Mouse (Mus musculus) testis, postnatal 14 days (tissue): ENCODE measurements around the gene Gm9945.

Source experiments
- DNase-seq: peaks from one replicate; pipeline ENCODE4 v3.0.0; 2021; ENCODE audit warnings: low spot score

Gene Gm9945

GRCm38 (mm10) chr11:53493243-53493955 is 13.4 kb downstream of the Gm9945 start:
- DNase-seq, result no peak

DNA sequence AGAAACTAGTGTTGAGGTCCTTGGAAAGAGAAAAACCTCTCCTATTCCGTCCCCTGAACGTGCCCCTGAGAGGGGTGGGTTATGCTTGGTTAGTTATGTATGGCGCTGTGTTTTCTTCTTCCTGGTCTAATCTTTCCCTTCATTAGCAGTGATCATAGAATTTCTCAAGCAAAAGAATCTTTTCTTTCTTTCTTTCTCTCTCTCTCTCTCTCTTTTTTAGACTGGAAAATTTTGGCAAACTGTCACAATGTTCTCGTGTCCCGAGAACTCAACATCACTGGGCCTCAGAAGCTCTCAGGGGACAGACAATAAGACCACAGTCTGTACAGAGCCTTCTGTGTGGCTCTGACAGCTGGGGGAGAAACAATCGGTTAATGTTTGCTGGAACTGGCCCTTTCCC is 15.5 kb downstream of the Gm9945 start:
- DNase-seq, result no peak

DNA sequence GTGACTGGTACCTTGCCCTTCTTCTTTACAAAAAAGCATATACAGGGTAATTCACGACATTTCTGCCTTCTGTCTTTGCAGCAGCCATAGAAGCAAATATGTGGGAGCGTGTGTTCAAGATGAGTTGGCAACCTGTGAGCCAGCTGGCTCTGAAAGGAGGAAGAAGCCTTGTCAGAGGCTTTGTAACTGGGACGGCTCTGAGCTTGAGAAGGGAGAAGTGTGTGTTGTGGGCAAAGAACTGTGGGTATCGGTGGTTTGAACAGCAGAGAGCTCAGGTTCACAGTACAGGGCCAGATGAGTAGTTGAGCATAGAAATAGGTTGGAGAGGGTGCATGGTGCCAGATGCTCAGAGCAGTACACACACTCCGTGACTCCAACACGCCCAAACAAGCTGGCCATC is 17.0 kb downstream of the Gm9945 start:
- no peak for DNase-seq

- DNase-seq, result no peak
These were observed 20.6 kb downstream of the Gm9945 start for GRCm38 (mm10) chr11:53500569-53500968.

GRCm38 (mm10) chr11:53502039-53502765 is 22.2 kb downstream of the Gm9945 start:
- no peak for DNase-seq

DNA sequence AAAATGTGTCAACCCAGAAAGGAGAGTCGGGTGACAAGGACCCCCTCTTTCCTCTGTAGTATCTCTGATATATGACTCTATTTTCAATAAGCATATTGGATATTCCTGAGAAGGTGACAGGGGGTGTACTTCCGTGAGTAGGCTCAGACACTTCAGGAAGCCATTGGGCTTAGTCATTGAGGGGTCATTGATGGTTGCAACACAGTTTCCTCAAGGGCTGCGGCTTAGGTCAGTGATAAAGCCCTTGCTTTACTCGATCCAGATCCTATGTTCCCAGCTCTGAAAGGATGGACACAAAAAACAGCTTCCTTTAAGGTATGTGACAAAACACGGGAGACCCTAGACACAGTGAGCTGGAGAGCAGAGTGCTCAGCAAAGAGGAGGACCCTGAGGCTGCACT is 23.8 kb downstream of the Gm9945 start:
- no peak for DNase-seq

DNA sequence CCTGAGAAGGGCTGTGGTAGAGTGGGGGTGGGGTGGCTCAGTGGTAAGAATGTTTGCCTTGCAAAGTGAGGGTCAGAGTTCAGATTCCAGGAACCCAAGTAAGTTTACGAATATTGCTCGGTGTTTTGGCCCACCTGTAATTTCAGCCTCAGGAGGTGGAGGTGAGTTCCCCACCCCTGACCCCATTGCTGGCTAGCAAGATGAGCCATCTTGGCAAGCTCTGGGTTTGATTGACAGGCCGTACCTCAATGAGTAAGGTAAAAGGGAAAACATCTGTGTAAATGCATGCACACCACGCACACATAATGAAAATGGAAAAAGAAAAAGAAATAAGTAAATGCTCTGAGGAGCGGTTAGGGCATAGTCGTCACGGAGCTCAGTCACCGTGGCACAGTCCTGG is 24.4 kb downstream of the Gm9945 start:
- no peak for DNase-seq

DNA sequence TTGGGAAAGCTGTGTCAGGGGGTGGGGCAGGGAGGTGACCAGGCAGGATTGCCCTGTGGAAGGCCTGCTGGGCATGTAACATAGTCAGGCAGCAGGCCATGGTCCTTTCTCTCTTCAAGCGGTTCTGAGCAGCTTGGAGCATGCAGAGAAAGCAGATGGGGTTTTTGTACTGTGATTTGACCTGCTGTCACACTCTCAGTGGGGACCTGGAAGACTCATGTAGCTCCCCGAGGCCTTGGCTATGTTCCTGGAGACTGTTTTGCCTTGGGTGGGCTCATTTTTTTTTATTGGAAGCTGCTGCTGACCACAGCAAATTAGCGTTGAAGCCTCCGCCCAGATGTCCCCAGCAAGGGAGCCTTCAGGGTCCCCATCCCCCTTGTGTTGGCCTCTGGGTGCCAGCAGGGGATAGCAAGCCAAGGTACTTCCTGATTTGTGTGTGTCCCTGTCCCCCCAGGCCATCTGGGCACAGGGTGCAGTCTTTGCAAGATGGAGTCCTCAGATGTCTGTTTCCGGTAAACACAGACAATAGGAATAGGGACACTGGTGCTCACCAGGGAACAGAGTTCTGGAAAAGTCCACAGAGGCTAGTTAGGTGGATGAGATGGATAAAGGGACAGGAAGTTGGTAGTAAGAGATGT is 25.2 kb downstream of the Gm9945 start:
- DNase-seq, result no peak

DNA sequence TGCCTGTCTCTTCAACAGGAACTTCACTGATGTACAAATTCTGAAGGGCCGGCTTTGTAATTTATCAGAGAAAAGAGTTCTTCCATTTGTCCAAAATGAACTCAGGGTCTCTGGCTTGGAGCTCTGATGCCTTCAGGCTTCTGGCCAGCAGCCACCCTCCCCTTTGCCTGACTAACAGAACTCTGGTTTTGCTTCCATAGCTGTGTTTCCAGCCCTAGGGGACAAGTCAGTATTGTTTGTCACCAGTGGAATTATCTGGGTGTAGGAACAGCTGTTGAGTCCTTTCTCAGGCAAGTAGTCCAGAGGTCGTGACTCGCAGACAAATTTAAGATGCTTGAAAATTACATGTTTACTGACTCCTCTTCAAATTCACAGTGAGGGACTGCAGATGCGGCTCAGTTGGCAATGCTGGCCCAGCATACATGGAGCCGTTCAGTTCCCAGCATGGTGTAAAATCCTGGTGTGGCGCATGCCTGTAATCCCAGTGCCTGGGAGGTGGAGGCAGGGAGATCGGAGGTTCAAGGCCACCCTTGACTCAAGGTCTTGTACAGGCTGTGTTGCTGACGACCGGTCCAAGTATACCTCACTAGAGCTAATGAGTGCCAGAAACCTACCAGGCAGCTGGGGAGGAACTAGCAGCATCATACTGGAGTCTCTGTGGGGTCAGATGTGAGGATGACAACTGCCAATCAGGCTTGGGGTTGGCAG is 27.3 kb downstream of the Gm9945 start:
- DNase-seq, result no peak

GRCm38 (mm10) chr11:53508152-53508551 is 28.2 kb downstream of the Gm9945 start:
- no peak for DNase-seq

DNA sequence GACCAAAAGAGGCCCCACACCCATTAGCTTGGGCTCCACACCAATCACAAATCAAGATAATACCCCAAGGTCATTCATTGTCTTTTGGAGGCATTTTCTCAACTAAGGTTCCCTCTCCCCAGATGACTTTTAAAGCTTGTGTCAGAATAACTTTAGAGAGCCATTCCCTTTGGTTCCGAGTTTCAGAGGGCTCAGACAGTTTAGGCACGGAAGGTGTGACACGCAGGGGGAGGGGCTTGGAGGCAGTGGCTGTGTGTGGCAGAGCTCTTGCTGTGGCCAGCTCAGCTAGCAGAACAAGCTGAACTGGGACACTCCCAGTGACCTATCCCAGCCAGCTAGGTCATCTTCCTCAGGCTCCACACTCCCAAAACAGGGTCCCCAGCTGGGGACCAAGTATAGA is 28.6 kb downstream of the Gm9945 start:
- DNase-seq, result no peak

- DNase-seq, result no peak
These were observed 30.4 kb downstream of the Gm9945 start for GRCm38 (mm10) chr11:53510351-53510750.

DNA sequence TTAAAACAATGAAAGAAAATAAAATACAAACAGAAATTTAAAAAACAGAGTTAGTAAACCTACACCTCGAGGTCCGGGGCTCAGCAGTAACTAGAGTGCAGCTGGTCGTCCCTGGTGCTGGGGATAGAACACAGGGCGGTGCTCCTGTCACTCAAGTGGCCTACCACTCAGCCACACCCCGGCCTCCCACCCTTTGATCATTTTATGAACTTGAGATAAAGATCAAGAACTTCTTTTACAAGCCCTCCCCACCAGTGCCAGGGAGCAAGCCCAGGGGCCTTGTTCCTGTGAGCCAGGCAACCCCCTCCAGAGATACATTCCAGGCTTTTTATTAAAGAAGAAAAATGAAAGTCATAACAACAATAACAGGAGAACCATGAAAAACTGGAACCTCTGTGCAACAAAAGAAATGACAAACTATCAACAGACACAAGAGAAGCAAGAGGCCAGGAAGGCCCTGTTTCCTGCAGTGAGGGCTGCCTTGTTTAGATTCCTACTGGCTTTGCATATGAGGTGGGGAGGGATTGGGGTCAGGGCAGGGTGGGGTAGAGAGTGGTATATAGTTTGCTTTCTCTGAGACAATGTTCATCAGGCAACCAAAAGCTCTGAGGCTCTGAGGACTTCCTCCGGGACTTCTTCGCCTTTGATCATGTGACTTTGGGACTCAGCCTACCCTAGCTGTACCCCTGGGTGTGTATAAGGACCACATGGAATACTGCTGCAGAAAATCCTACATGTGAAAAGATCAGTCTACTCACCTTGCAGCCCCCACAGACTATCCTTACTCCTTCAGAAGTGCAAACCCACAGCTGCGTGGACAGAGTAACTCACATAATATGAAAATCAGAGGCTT is 37.0 kb downstream of the Gm9945 start:
- DNase-seq, result no peak

- DNase-seq, result no peak
These were observed 38.8 kb downstream of the Gm9945 start for GRCm38 (mm10) chr11:53518759-53519158.

DNA sequence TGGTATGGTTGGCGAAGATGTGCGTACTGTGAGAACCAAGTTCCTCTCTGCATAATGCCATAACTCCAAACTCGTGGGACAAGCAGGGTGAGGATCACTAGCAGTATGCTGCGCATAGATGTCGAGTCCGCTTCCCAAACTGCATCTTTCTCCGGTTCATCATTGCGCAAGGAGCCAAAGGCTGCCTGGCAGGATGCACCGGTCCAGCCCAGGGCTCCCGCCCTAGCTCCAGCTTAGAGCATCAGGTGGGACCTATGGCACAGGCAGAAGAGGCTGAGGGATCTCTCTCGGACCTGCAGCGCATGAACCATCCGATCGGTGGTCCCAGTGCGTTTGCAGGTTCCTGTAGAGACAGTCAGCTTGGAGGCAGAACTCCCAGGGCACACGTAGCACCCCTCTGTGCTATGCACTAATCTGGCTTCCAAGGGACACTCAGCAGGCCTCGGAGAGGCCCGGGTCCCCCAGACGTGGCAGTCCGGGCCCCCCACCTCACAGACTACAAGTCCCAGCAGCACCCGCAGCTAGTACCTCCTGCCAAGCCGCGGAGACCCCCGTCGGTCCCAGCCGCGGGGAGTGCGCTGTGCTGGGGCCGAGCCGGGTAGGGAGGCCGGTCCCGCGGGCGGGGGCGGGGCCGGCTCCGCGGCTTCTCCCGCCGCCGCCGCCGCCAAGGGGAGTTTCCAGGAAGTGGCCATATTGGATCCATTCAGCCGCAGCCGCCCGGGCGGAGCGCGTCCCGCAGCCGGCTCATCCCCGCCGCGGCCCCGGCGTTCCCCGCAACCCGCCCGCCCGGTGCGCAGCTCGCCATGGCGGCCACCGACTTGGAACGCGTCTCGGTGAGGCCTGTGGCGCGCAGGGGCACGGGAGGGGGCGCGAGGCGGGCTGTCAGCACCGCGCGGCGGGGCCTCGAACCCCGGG is 39.5 kb downstream of the Gm9945 start, which contains the start of gene Sept8:
Sept8 (plus strand) TSS at position 51 of the 915 bp plus-strand sequence.
- peak; percentile 57 for DNase-seq

- DNase-seq, result peak; percentile 42
These were observed 40.4 kb downstream of the Gm9945 start for GRCm38 (mm10) chr11:53520122-53520978.

DNA sequence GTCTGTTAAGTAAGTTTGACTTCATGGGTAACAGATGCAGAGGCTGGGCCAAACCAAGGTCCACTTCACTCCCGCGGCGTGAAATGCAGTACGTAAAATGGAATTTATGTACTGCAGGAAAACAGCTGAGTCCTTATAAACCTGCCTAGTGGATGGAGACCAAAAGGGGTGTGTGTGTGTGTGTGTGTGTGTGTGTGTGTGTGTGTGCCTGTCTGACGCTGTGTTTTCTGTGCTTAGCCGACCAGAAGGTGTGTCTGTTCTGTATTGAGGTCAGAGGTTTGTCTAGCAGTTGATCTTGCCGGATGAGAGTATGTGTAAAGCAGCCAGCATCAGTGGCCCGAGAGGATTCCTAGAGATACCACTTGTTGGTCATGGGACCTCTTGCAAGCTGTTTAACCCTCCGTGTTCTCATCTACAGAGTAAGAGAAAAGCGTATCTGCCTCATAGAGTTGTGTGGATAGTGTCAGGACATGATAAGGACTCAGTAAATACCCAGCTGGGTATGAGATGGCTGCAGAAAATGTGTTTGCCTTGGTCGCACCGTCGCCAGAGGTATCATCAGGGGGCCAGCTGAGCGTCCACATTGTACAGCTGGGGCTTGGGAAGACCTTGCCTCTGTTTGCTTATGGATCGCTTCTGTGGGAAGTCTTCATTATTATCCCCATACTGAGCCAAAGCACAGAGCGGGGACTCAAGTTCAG is 41.3 kb downstream of the Gm9945 start:
- no peak for DNase-seq

DNA sequence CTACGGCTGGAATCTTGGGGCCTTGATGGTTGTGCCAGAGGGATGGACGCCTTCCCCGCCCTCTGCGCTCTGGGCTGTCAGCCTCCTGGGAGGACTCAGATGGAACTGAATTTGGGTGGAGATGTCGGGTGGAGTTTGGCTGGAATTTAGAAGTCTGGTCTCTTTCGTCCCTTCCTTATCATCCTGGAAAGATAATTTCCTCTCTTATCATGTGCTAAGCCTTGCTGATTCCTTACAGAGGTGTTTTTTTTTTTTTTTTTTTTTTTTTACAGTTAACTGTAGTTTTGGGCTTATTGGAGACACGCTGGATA is 41.8 kb downstream of the Gm9945 start:
- peak; percentile 40 for DNase-seq

DNA sequence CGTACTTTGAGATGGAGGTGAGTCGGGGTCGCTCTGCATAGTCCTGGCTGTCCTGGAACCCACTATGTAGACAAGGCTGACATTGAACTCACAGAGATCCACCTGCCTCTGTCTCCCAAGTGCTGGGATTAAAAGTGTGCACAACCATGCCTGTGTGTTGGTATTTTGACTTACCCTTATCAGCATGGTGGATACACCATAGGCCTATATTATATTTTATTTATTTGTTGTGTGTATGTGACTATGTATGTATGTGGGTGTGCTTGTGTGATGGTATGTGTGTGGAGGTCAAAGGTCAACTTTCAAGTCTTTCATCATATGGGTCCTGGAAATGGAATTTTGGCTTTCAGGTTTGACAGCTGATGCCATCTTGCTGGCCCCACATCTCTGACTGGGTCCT is 42.4 kb downstream of the Gm9945 start:
- DNase-seq, result no peak
